Mouse (Mus musculus) myocyte (in vitro differentiated cells): Measurements from ENCODE around the gene Tcf7. TPM values are rescaled to one million over a fixed set of nuclear protein-coding genes. Genes with fewer than 3 reads are reported as not detected.

Experiments
- H3K27me3 ChIP-seq: one replicate; pipeline ENCODE4 v1.6.1; 2011; ENCODE audit not compliant: control insufficient read depth, insufficient read depth, insufficient read length
- H3K36me3 ChIP-seq: one replicate; pipeline ENCODE4 v1.6.1; 2011; ENCODE audit not compliant: control insufficient read depth, insufficient read depth
- H3K4me2 ChIP-seq: one replicate; pipeline ENCODE4 v1.6.1; 2011; ENCODE audit warnings: low read depth, control low read depth
- H3K4me3 ChIP-seq: one replicate; pipeline ENCODE4 v1.5.1; 2011; ENCODE audit warnings: mild to moderate bottlenecking, control low read depth, moderate library complexity
- H3K79me2 ChIP-seq: one replicate; pipeline ENCODE4 v1.6.1; 2011; ENCODE audit not compliant: control insufficient read depth, insufficient read depth
- H3ac ChIP-seq: one replicate; pipeline ENCODE4 v1.6.1; 2011; ENCODE audit not compliant: control insufficient read depth, insufficient read length
- CEBPB ChIP-seq: IDR thresholded peaks from 2 replicates; pipeline ENCODE4 v1.6.1; 2011; ENCODE audit warnings: mild to moderate bottlenecking, moderate library complexity; ENCODE audit not compliant: poor library complexity, insufficient read depth, severe bottlenecking
- E2F4 ChIP-seq: IDR thresholded peaks from one replicate; pipeline ENCODE4 v1.6.1; 2011; ENCODE audit warnings: mild to moderate bottlenecking, control low read depth, moderate library complexity; ENCODE audit not compliant: insufficient read depth
- MAX ChIP-seq: IDR thresholded peaks from one replicate; pipeline ENCODE4 v1.6.1; 2011; ENCODE audit warnings: low read depth, mild to moderate bottlenecking, control low read depth
- MYOD1 ChIP-seq, 3 experiments: IDR thresholded peaks; one replicate each; pipeline ENCODE4 v1.6.1; 2011; ENCODE audit warnings: control low read depth in 2 of 3, low read depth in 2 of 3, mild to moderate bottlenecking in 2 of 3, moderate library complexity in 1 of 3; ENCODE audit not compliant: insufficient read length in 2 of 3, control insufficient read depth in 1 of 3
- MYOG ChIP-seq, 3 experiments: IDR thresholded peaks; one replicate each; pipeline ENCODE4 v1.6.1; 2011; ENCODE audit warnings: control low read depth in 2 of 3, low read depth in 2 of 3, mild to moderate bottlenecking in 2 of 3; ENCODE audit not compliant: insufficient read length in 2 of 3, control insufficient read depth in 1 of 3, insufficient read depth in 1 of 3
- POLR2A ChIP-seq: IDR thresholded peaks from one replicate; pipeline ENCODE4 v1.6.1; 2011; ENCODE audit warnings: low read depth, mild to moderate bottlenecking, control low read depth, moderate library complexity; ENCODE audit not compliant: insufficient read length
- POLR2AphosphoS2 ChIP-seq: IDR thresholded peaks from one replicate; pipeline ENCODE4 v1.6.1; 2011; ENCODE audit warnings: low read depth, control low read depth; ENCODE audit not compliant: insufficient read length
- REST ChIP-seq: IDR thresholded peaks from one replicate; pipeline ENCODE4 v1.6.1; 2011; ENCODE audit warnings: mild to moderate bottlenecking, control low read depth, moderate library complexity; ENCODE audit not compliant: insufficient read depth, insufficient read length
- SRF ChIP-seq: IDR thresholded peaks from one replicate; pipeline ENCODE4 v1.6.1; 2011; ENCODE audit warnings: low read depth; ENCODE audit not compliant: control insufficient read depth, insufficient read length
- TCF12 ChIP-seq: IDR thresholded peaks from one replicate; pipeline ENCODE4 v1.6.1; 2011; ENCODE audit warnings: mild to moderate bottlenecking, control low read depth; ENCODE audit not compliant: poor library complexity, insufficient read depth, severe bottlenecking
- TCF3 ChIP-seq: IDR thresholded peaks from one replicate; pipeline ENCODE4 v1.6.1; 2011; ENCODE audit warnings: low read depth, control low read depth; ENCODE audit not compliant: insufficient read length
- USF1 ChIP-seq: IDR thresholded peaks from one replicate; pipeline ENCODE4 v1.6.1; 2011; ENCODE audit warnings: low read depth, mild to moderate bottlenecking, control low read depth, moderate library complexity
- polyA plus RNA-seq: library from polyadenylated mRNA; unstranded; fragments of >200 nt; fragmentation: generic; extraction: Trizol; gene quantifications from one replicate; pipeline ENCODE4 v1.2.1, GENCODE M21; 2012; ENCODE audit warnings: missing spikeins

Tcf7 gene
- polyA plus RNA-seq, 1 experiment: 17.3 TPM

GRCm38 (mm10) chr11:52319664-52320063 is 36.9 kb upstream of the Tcf7 start:
- TF ChIP-seq TCF3 (no peak), MYOG (IDR thresholded peaks at IDR 0.05; ENCODE audit: control insufficient read depth in 1 of 3, insufficient read depth in 1 of 3, insufficient read length in 2 of 3, low read depth in 2 of 3) (no peak)
- Histone ChIP-seq H3ac (no peak overlapping the region), H3K27me3 (no peaks in the 10 kb centered on the region), H3K36me3 (no peaks in the 10 kb centered on the region), H3K4me2 (no peak overlapping the region), H3K79me2 (no peaks in the 10 kb centered on the region), H3K4me3 (no peak overlapping the region)

GRCm38 (mm10) chr11:52318445-52318844 is 35.6 kb upstream of the Tcf7 start:
- Histone ChIP-seq H3ac (no peak overlapping the region), H3K27me3 (no peaks in the 10 kb centered on the region), H3K4me3 (no peak overlapping the region), H3K79me2 (no peaks in the 10 kb centered on the region), H3K4me2 (no peak overlapping the region), H3K36me3 (no peaks in the 10 kb centered on the region)
- TF ChIP-seq USF1 (no peak), TCF3 (no peak), SRF (no peak), E2F4 (no peak), TCF12 (no peak), MYOD1 (IDR thresholded peaks at IDR 0.05; ENCODE audit: control insufficient read depth in 1 of 3, insufficient read length in 2 of 3, low read depth in 2 of 3) (peak in 1 of 3 experiments; percentile 51), MYOG (IDR thresholded peaks at IDR 0.05; ENCODE audit: control insufficient read depth in 1 of 3, insufficient read depth in 1 of 3, insufficient read length in 2 of 3, low read depth in 2 of 3) (peak in 2 of 3 experiments; percentile 53 to 82), REST (no peak), MAX (no peak), POLR2AphosphoS2 (no peak), CEBPB (no peak), POLR2A (no peak)

- no peaks in the 10 kb centered on the region for H3K36me3 ChIP-seq
- no peak overlapping the region for H3K4me2 ChIP-seq
- H3K27me3 ChIP-seq: no peaks in the 10 kb centered on the region
- H3K79me2 ChIP-seq: no peaks in the 10 kb centered on the region
- TF ChIP-seq TCF3: no peak
- TF ChIP-seq MYOD1 (IDR thresholded peaks at IDR 0.05; ENCODE audit: control insufficient read depth in 1 of 3, insufficient read length in 2 of 3, low read depth in 2 of 3): no peak
- no peak for TF ChIP-seq E2F4
- no peak for TF ChIP-seq SRF
- TF ChIP-seq POLR2A: no peak
- no peak for TF ChIP-seq CEBPB
- no peak for TF ChIP-seq REST
- TF ChIP-seq MAX: no peak
- no peak for TF ChIP-seq MYOG (IDR thresholded peaks at IDR 0.05; ENCODE audit: control insufficient read depth in 1 of 3, insufficient read depth in 1 of 3, insufficient read length in 2 of 3, low read depth in 2 of 3)
- H3ac ChIP-seq: no peak overlapping the region
- H3K4me3 ChIP-seq: no peak overlapping the region
Observed at GRCm38 (mm10) chr11:52314102-52314793, 31.4 kb upstream of the Tcf7 start.

- Histone ChIP-seq H3K79me2 (no peaks in the 10 kb centered on the region), H3K27me3 (no peaks in the 10 kb centered on the region), H3K4me3 (no peak overlapping the region), H3ac (no peak overlapping the region), H3K36me3 (no peaks in the 10 kb centered on the region), H3K4me2 (no peak overlapping the region)
- TF ChIP-seq MAX (no peak), SRF (no peak), MYOD1 (IDR thresholded peaks at IDR 0.05; ENCODE audit: control insufficient read depth in 1 of 3, insufficient read length in 2 of 3, low read depth in 2 of 3) (no peak), REST (no peak), TCF12 (no peak), E2F4 (no peak), POLR2AphosphoS2 (no peak), USF1 (no peak), TCF3 (no peak), CEBPB (no peak), POLR2A (no peak), MYOG (IDR thresholded peaks at IDR 0.05; ENCODE audit: control insufficient read depth in 1 of 3, insufficient read depth in 1 of 3, insufficient read length in 2 of 3, low read depth in 2 of 3) (no peak)
Observed at GRCm38 (mm10) chr11:52310709-52311108, 27.9 kb upstream of the Tcf7 start.

- Histone ChIP-seq H3K79me2 (no peaks in the 10 kb centered on the region), H3K4me3 (no peak overlapping the region), H3ac (no peak overlapping the region), H3K36me3 (no peaks in the 10 kb centered on the region), H3K27me3 (no peaks in the 10 kb centered on the region), H3K4me2 (no peak overlapping the region)
- TF ChIP-seq MYOD1 (IDR thresholded peaks at IDR 0.05; ENCODE audit: control insufficient read depth in 1 of 3, insufficient read length in 2 of 3, low read depth in 2 of 3) (no peak), POLR2AphosphoS2 (no peak), CEBPB (no peak)
Observed at GRCm38 (mm10) chr11:52309487-52309886, 26.7 kb upstream of the Tcf7 start.
